ENCODE assay signal across 8 mouse cellular contexts in the genomic region with DNA sequence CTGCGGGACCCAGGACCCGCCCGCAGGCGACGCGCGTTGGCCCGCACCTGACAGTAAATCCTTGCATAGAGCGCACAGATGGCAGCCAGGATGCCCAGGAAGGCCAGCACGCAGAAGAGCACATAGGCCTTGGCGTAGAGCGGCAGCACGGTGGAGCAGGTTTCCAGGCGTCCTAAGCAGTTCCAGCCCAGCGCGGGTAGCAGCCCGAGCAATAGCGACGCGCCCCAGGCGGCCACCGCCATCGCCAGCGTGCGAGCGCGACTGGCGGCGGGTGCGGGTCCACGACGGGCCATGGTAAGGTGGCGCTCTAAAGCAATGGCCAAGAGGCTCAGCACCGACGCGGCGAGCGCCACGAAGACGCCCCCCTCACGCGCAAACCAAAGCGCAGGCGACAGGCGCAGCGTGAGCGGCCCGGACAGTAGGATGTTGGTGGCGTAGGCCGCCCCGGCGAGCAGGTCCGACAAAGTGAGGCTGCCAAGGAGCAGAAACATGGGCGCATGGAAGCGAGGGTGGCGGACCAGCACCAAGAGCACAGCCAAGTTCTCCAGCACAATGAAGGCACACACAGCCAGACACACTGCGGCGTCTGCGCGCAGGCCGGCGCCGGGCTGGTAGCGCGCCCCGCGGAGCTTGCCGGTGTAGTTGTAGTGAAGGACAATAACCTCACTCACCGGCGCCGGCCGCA. TPM values are rescaled to one million over a fixed set of nuclear protein-coding genes. Genes with fewer than 3 reads are reported as not detected.
DNase-seq lines count a peak whose midpoint lies in the region; ATAC-seq and TF ChIP-seq lines count a peak whose summit lies in the region.

No protein-coding gene starts in this region.

- in situ Hi-C loops in ES-E14 (cut with MboI; ENCODE audit: low sequenced_read_pairs in 2 of 2, unreplicated experiment in 2 of 2): no loop called here

- no peak for TF ChIP-seq EP300 in liver, embryonic 14.5 days (IDR thresholded peaks at IDR 0.05; ENCODE audit: low read depth)

- TF ChIP-seq POLR2A in small intestine, adult 2 months (IDR thresholded peaks at IDR 0.05; ENCODE audit: low read depth, low read length): no peak

- no peak for TF ChIP-seq CTCF in liver, embryonic 14.5 days (IDR thresholded peaks at IDR 0.05; ENCODE audit: low read depth)
- TF ChIP-seq CTCF in small intestine, adult 2 months (IDR thresholded peaks at IDR 0.05; ENCODE audit: extremely low read depth, insufficient read length, insufficient replicate concordance, low read depth, low read length): no peak

- no peaks in the 10 kb centered on the region for H3K36me3 ChIP-seq in heart, embryonic 11.5 days (ENCODE audit: control insufficient read depth, insufficient read depth, low read length)
- no peaks in the 10 kb centered on the region for H3K36me3 ChIP-seq in ES-E14 (ENCODE audit: control insufficient read depth, insufficient read depth, low read length, poor library complexity, severe bottlenecking)
- no peaks in the 10 kb centered on the region for H3K36me3 ChIP-seq in liver, embryonic 14.5 days (replicated peaks; ENCODE audit: control insufficient read depth, insufficient read depth, low read depth)
- H3K36me3 ChIP-seq in small intestine, adult 2 months (ENCODE audit: control insufficient read depth, insufficient read depth, low read length): no peaks in the 10 kb centered on the region

- peak overlapping the region; percentile 47 for H3K4me3 ChIP-seq in heart, embryonic 11.5 days (ENCODE audit: low read depth, low read length)
- peak overlapping the region; percentile 64 to 83 for H3K4me3 ChIP-seq in ES-E14 (ENCODE audit: insufficient read depth in 1 of 2, low read depth in 1 of 2, low read length in 2 of 2, poor library complexity in 1 of 2, severe bottlenecking in 1 of 2)
- peak overlapping the region; percentile 3 to 18 for H3K4me3 ChIP-seq in liver, embryonic 14.5 days (ENCODE audit: insufficient read depth in 1 of 2, low read depth in 2 of 2, low read length in 2 of 2)
- peak overlapping the region; percentile 55 for H3K4me3 ChIP-seq in small intestine, adult 2 months (ENCODE audit: low read depth, low read length)

- peak overlapping the region; percentile 94 for H3K4me2 ChIP-seq in heart, embryonic 11.5 days
- H3K4me2 ChIP-seq in liver, embryonic 14.5 days (ENCODE audit: low read depth): peak overlapping the region; percentile 41

- DNase-seq in heart, postnatal 25 days (ENCODE audit: low spot score): no peak
- no peak for DNase-seq in ES-E14 (ENCODE audit: low read depth, low spot score)
- DNase-seq in cerebellum, postnatal 25 days: peak; percentile 81 to 87
- DNase-seq in heart, postnatal 4 days: peak; percentile 31
- DNase-seq in liver, embryonic 14.5 days (ENCODE audit: low read depth in 3 of 3, low spot score in 3 of 3): no peak
- no peak for DNase-seq in ovary, postnatal 14 days (ENCODE audit: low spot score)

- intact Hi-C loops in heart, postnatal 25 days (cut with DNase I): loop anchor here (5.0 kb wide), 2 partner anchors 48 to 118 kb away; a partner anchor contains a TSS

- peaks cover 18% of the 10 kb centered on the region for H3K4me1 ChIP-seq in heart, embryonic 11.5 days (ENCODE audit: control insufficient read depth, insufficient read depth, low read length)
- peaks cover 2 to 6% of the 10 kb centered on the region in 2 experiments; a peak in 2 of 4 replicates for H3K4me1 ChIP-seq in ES-E14 (ENCODE audit: control insufficient read depth in 2 of 2, insufficient read depth in 2 of 2, low read length in 2 of 2, poor library complexity in 1 of 2)
- peaks cover 2 to 5% of the 10 kb centered on the region in 2 experiments for H3K4me1 ChIP-seq in liver, embryonic 14.5 days (replicated peaks; ENCODE audit: control insufficient read depth in 2 of 2, insufficient read depth in 2 of 2, low read length in 1 of 2)
- peaks cover 12% of the 10 kb centered on the region for H3K4me1 ChIP-seq in small intestine, adult 2 months (ENCODE audit: control insufficient read depth, insufficient read depth, insufficient read length, low read length)

- 0 out of 2 replicates have a peak, but pooled peaks have one; percentile 8 for ATAC-seq in heart, embryonic 11.5 days (replicated peaks; ENCODE audit: insufficient number of reproducible peaks, low FRiP score, low TSS enrichment)
- no peak for ATAC-seq in liver, embryonic 14.5 days (ENCODE audit: insufficient read depth)

- H3K9ac ChIP-seq in heart, embryonic 11.5 days (ENCODE audit: low read depth, low read length): peak overlapping the region; percentile 50; the same call in 1 of the 2 replicates
- H3K9ac ChIP-seq in ES-E14 (ENCODE audit: insufficient read depth, low read depth, low read length, poor library complexity, severe bottlenecking): peak overlapping the region; percentile 51
- no peak overlapping the region for H3K9ac ChIP-seq in liver, embryonic 14.5 days (replicated peaks)

- peaks cover 60% of the 10 kb centered on the region for H3K27me3 ChIP-seq in heart, embryonic 11.5 days (ENCODE audit: control insufficient read depth, insufficient read depth, low read length)
- peaks cover 76% of the 10 kb centered on the region for H3K27me3 ChIP-seq in liver, embryonic 14.5 days (ENCODE audit: control insufficient read depth, insufficient read depth, low read length)
- H3K27me3 ChIP-seq in small intestine, adult 2 months (ENCODE audit: control insufficient read depth, insufficient read depth, low read length): peaks cover 47% of the 10 kb centered on the region

- under 1% methylated on average over 69 of the region's 72 CpGs for WGBS in heart, embryonic 11.5 days (ENCODE audit: insufficient replicate concordance)
- under 1% methylated on average over 72 of the region's 72 CpGs for WGBS in liver, embryonic 14.5 days (ENCODE audit: insufficient replicate concordance)
- 1% methylated on average over 72 of the region's 72 CpGs for WGBS in small intestine, adult 2 months

- no peak overlapping the region for H3K27ac ChIP-seq in heart, embryonic 11.5 days (ENCODE audit: low read depth, low read length)
- H3K27ac ChIP-seq in ES-E14 (ENCODE audit: insufficient read depth, low read depth, low read length, poor library complexity, severe bottlenecking): no peak overlapping the region
- H3K27ac ChIP-seq in liver, embryonic 14.5 days: no peak overlapping the region
- H3K27ac ChIP-seq in small intestine, adult 2 months (ENCODE audit: insufficient read depth, low read depth, low read length): no peak overlapping the region

- H3K9me3 ChIP-seq in heart, embryonic 11.5 days (replicated peaks; ENCODE audit: control insufficient read depth, low read length): no peaks in the 10 kb centered on the region
- no peaks in the 10 kb centered on the region for H3K9me3 ChIP-seq in ES-E14 (ENCODE audit: control insufficient read depth, insufficient read depth, low read depth, low read length)
- peaks cover 2% of the 10 kb centered on the region; the same call in 1 of the 2 replicates for H3K9me3 ChIP-seq in liver, embryonic 14.5 days (ENCODE audit: control insufficient read depth, low read length)

TF ChIP-seq in ES-E14, 5 proteins besides CTCF, POLR2A, EP300 and RAD21:
- TF ChIP-seq ZC3H11A (IDR thresholded peaks at IDR 0.05; ENCODE audit: borderline replicate concordance, low read depth, low read length) (no peak), HCFC1 (IDR thresholded peaks at IDR 0.05; ENCODE audit: borderline replicate concordance, insufficient read depth, low read length) (no peak), ZNF384 (IDR thresholded peaks at IDR 0.05; ENCODE audit: low read depth, low read length) (no peak), MAFK (IDR thresholded peaks at IDR 0.05; ENCODE audit: insufficient read depth, low read depth, low read length) (no peak), CHD2 (IDR thresholded peaks at IDR 0.05; ENCODE audit: low read depth, low read length) (no peak)

RNA-seq across cellular contexts. Expression of a gene that starts 3.7 kb away (rescaled TPM):
- polyA plus RNA-seq in heart, embryonic 11.5 days (2014; fragmentation: Nextera tagmentation; extraction: Ambion mirVana): 0.11 and 0.31 TPM in 2 replicates
- under 1 TPM; 0.70 to 0.78 TPM for total RNA-seq in heart, postnatal 25 days (2021)
- total RNA-seq in ES-E14 (2012; rRNA removed): 0.27 and 0.53 TPM in 2 replicates
- under 1 TPM; 0.17 to 0.29 TPM for total RNA-seq in heart, postnatal 4 days (2021)
- polyA plus RNA-seq in liver, embryonic 14.5 days (2012; rRNA removed): 0.06 TPM in 2 replicates
- polyA plus RNA-seq in liver, embryonic 14.5 days (2014; fragmentation: Nextera tagmentation; extraction: Ambion mirVana): 0.09 and 0.10 TPM in 2 replicates
- 0.08 and 0.18 TPM in 2 replicates for polyA plus RNA-seq in small intestine, adult 2 months (2012; rRNA removed)

RNA-seq across cellular contexts. Expression of a gene that starts 5.4 kb away (rescaled TPM):
- polyA plus RNA-seq in heart, embryonic 11.5 days (2014; fragmentation: Nextera tagmentation; extraction: Ambion mirVana): 22.3 and 35.7 TPM in 2 replicates
- 10 to 100 TPM; 35.9 to 42.2 TPM for total RNA-seq in heart, postnatal 25 days (2021)
- 23.3 and 27.4 TPM in 2 replicates for total RNA-seq in ES-E14 (2012; rRNA removed)
- total RNA-seq in heart, postnatal 4 days (2021): 10 to 100 TPM; 33.7 to 37.7 TPM
- 15.1 and 15.8 TPM in 2 replicates for polyA plus RNA-seq in liver, embryonic 14.5 days (2012; rRNA removed)
- polyA plus RNA-seq in liver, embryonic 14.5 days (2014; fragmentation: Nextera tagmentation; extraction: Ambion mirVana): 15.6 and 16.4 TPM in 2 replicates
- 56.6 and 103 TPM in 2 replicates for polyA plus RNA-seq in small intestine, adult 2 months (2012; rRNA removed)

RNA-seq across cellular contexts. Expression of a gene that starts 20.5 kb away (rescaled TPM):
- polyA plus RNA-seq in heart, embryonic 11.5 days (2014; fragmentation: Nextera tagmentation; extraction: Ambion mirVana): 45.5 and 48.2 TPM in 2 replicates
- total RNA-seq in heart, postnatal 25 days (2021): 10 to 100 TPM; 94.7 to 96.1 TPM
- 23.8 and 32.7 TPM in 2 replicates for total RNA-seq in ES-E14 (2012; rRNA removed)
- total RNA-seq in heart, postnatal 4 days (2021): 10 to 100 TPM; 53.1 to 59.1 TPM
- polyA plus RNA-seq in liver, embryonic 14.5 days (2012; rRNA removed): 21.5 and 38.9 TPM in 2 replicates
- 69.3 and 78.1 TPM in 2 replicates for polyA plus RNA-seq in liver, embryonic 14.5 days (2014; fragmentation: Nextera tagmentation; extraction: Ambion mirVana)
- 70.1 and 144 TPM in 2 replicates for polyA plus RNA-seq in small intestine, adult 2 months (2012; rRNA removed)

RNA-seq across cellular contexts. Expression of a gene that starts 43.2 kb away (rescaled TPM):
- 9.9 and 12.3 TPM in 2 replicates for polyA plus RNA-seq in heart, embryonic 11.5 days (2014; fragmentation: Nextera tagmentation; extraction: Ambion mirVana)
- total RNA-seq in heart, postnatal 25 days (2021): 10 to 100 TPM; 15.9 to 17.4 TPM
- 81.6 and 108 TPM in 2 replicates for total RNA-seq in ES-E14 (2012; rRNA removed)
- total RNA-seq in heart, postnatal 4 days (2021): 10 to 100 TPM; 18.5 to 21.0 TPM
- 14.4 and 21.9 TPM in 2 replicates for polyA plus RNA-seq in liver, embryonic 14.5 days (2012; rRNA removed)
- 3.9 and 5.0 TPM in 2 replicates for polyA plus RNA-seq in liver, embryonic 14.5 days (2014; fragmentation: Nextera tagmentation; extraction: Ambion mirVana)
- polyA plus RNA-seq in small intestine, adult 2 months (2012; rRNA removed): 9.1 and 9.6 TPM in 2 replicates

RNA-seq across cellular contexts. Expression of a gene that starts 46.6 kb away (rescaled TPM):
- 88.4 and 99.8 TPM in 2 replicates for polyA plus RNA-seq in heart, embryonic 11.5 days (2014; fragmentation: Nextera tagmentation; extraction: Ambion mirVana)
- total RNA-seq in heart, postnatal 25 days (2021): 10 to 100 TPM; 15.1 to 16.8 TPM
- total RNA-seq in ES-E14 (2012; rRNA removed): 9.6 and 12.7 TPM in 2 replicates
- total RNA-seq in heart, postnatal 4 days (2021): 10 to 100 TPM; 49.5 to 54.6 TPM
- 70.5 and 74.4 TPM in 2 replicates for polyA plus RNA-seq in liver, embryonic 14.5 days (2012; rRNA removed)
- 116 and 119 TPM in 2 replicates for polyA plus RNA-seq in liver, embryonic 14.5 days (2014; fragmentation: Nextera tagmentation; extraction: Ambion mirVana)
- 11.0 and 27.1 TPM in 2 replicates for polyA plus RNA-seq in small intestine, adult 2 months (2012; rRNA removed)

Comparison
In these comparisons a context has a peak if more than half of its experiments do, and no peak if none do; other contexts are left out.
1. DNase-seq: peak in cerebellum, postnatal 25 days (2 of 2) and heart, postnatal 4 days (single experiment); none in heart, postnatal 25 days (single experiment), ES-E14 (single experiment), liver, embryonic 14.5 days (0 of 3) and ovary, postnatal 14 days (single experiment).
2. H3K4me3 ChIP-seq: peak in every context shown above with its lines; median percentile 74 in ES-E14; 55 in small intestine, adult 2 months; 47 in heart, embryonic 11.5 days; 10 in liver, embryonic 14.5 days.